Mouse (Mus musculus) ovary, postnatal 36 days (tissue): ENCODE results near the gene Pou2f2.

Source experiments
- DNase-seq: peaks from one replicate; pipeline ENCODE4 v3.0.0; 2022; ENCODE audit warnings: low spot score, mixed read lengths

Pou2f2 gene

GRCm38 (mm10) chr7:25179606-25180161 is at the start of gene Pou2f2:
Gene Pou2f2 (minus strand): TSS chr7:25179726.
- peak; percentile 78 for DNase-seq

- DNase-seq = no peak
Observed at GRCm38 (mm10) chr7:25227523-25228300, 48.2 kb upstream of the Pou2f2 start.

GRCm38 (mm10) chr7:25222275-25222967 is 42.9 kb upstream of the Pou2f2 start:
- no peak for DNase-seq

GRCm38 (mm10) chr7:25221102-25221883 is 41.8 kb upstream of the Pou2f2 start, which contains the start of gene Zfp526:
Gene Zfp526 (plus strand): TSS chr7:25221425.
- peak; percentile 97 for DNase-seq

- DNase-seq = no peak
Observed at GRCm38 (mm10) chr7:25220457-25221101, 41.1 kb upstream of the Pou2f2 start, which contains the start of gene Dedd2. Gene Dedd2 (minus strand): TSS chr7:25220615.

GRCm38 (mm10) chr7:25219756-25220456 is 40.4 kb upstream of the Pou2f2 start:
- DNase-seq = peak; percentile 94

GRCm38 (mm10) chr7:25219416-25219750 is 39.9 kb upstream of the Pou2f2 start:
- DNase-seq = no peak

GRCm38 (mm10) chr7:25218705-25219415 is 39.3 kb upstream of the Pou2f2 start:
- DNase-seq = peak; percentile 60

- DNase-seq = no peak
Observed at GRCm38 (mm10) chr7:25217653-25218395, 38.3 kb upstream of the Pou2f2 start.

GRCm38 (mm10) chr7:25214172-25214571 is 34.6 kb upstream of the Pou2f2 start:
- no peak for DNase-seq

GRCm38 (mm10) chr7:25213099-25213498 is 33.6 kb upstream of the Pou2f2 start:
- DNase-seq = no peak

- DNase-seq = no peak
Observed at GRCm38 (mm10) chr7:25210482-25210881, 31.0 kb upstream of the Pou2f2 start.

- DNase-seq = no peak
Observed at GRCm38 (mm10) chr7:25209161-25209622, 29.7 kb upstream of the Pou2f2 start.

GRCm38 (mm10) chr7:25206094-25206830 is 26.7 kb upstream of the Pou2f2 start:
- DNase-seq = no peak

GRCm38 (mm10) chr7:25205355-25206093 is 26.0 kb upstream of the Pou2f2 start:
- DNase-seq = no peak

GRCm38 (mm10) chr7:25203624-25204023 is 24.1 kb upstream of the Pou2f2 start:
- no peak for DNase-seq

- no peak for DNase-seq
Observed at GRCm38 (mm10) chr7:25197384-25198018, 18.0 kb upstream of the Pou2f2 start.

GRCm38 (mm10) chr7:25196107-25196506 is 16.6 kb upstream of the Pou2f2 start:
- no peak for DNase-seq
